Mouse (Mus musculus) frontal cortex, postnatal 36 days (tissue): Measurements from ENCODE around the gene Grem2.

Source experiments
- DNase-seq, 2 experiments: peaks; one replicate each; pipeline ENCODE4 v3.0.0; 2022; ENCODE audit warnings: low spot score in 2 of 2

Grem2 gene

DNA sequence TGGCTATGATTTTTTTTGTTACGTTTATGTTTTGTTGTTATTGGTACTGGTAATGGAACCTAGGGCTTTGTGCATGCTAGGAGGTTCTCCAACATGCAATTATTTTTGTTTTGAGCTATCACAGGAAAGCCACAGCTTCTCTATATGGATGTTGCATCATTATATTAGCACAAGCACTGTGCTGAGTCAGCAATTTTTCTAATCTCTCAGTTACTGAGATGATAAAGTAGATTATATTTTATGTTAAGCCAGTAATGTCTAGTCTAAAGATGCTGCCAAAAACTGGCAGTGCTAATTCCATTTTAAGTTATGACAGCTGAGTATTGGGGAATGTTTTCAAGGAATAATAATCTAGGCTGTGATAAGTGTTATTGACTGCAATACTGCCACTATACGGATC, 133.0 kb downstream of the Grem2 start:
- DNase-seq, result no peak
